Mouse (Mus musculus): Measurements from ENCODE around the gene Gng7. TPM values are rescaled to one million over a fixed set of nuclear protein-coding genes. Genes with fewer than 3 reads are reported as not detected.
"Not testable (repeated sequence)": the region's sequence is repeated elsewhere in the genome, so short reads cannot be mapped to it uniquely, and the experiment has no call there.

Gng7 gene
- total RNA-seq (2021) = under 1 TPM; 0.50 to 0.63 TPM
- 0.68 and 1.1 TPM in 2 replicates for polyA plus RNA-seq (2012; rRNA removed)
- long read RNA-seq = 0 reads

DNA sequence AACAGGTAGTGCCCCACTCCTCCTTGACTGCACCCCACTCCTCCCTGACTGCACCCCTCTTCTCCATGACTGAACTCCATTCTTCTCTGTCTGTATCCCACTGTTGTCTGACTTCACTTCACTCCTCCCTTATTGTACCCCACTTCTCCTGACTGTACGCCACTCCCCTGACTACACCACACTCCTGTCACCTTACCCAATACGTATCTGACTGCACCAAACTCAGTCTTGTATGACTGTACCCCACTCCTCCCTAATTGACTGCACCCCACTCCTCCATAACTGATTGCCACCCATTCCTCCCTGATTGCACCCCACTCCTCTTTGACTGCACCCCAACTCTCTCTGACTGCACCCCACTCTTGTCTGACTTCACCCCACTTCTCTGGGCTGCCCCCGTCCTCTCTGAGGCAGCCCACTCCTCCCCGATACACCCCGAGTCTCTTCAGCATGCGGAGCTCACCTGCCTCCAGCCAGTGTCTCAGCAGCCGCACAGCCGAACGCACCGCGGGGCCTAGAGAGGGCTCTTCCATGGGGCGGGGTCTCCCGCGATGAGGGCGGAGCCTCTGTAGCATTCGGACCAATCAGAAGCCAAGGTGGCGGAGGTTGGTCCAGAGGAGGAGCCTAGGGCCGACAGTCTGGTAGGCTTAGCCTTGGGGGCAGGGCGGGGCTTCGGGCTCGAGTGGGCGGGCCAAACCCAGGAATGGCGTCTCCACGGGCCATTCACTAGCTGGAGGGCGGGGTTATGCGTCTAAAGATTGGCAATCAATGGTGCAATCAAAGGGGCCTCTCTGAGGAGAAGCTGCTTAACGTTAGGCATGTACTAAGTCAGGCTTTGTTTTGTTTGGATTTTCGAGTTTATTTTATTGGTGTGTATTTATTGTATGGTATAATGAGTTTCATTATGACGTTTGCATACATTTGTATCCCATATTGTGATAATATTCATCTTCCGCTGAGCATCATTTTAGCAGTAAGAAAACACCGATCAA is at the start of gene Gng7:
Gng7 (minus strand) TSS at position 553 of the 992 bp plus-strand sequence.
- Histone ChIP-seq H3K27me3 (ENCODE audit: control insufficient read depth, insufficient read depth, low read length) (no peaks in the 10 kb centered on the region), H3K27ac (no peak within 1 kb of the TSS), H3K36me3 (ENCODE audit: control insufficient read depth, insufficient read depth, low read length) (no peaks in the 10 kb centered on the region), H3K4me1 (ENCODE audit: control insufficient read depth, insufficient read depth, low read length) (no peaks in the 10 kb centered on the region), H3K4me3 (no peak within 1 kb of the TSS), H3K9ac (ENCODE audit: low read depth, low read length) (no peak within 1 kb of the TSS), H3K79me2 (replicated peaks; ENCODE audit: control insufficient read depth, insufficient read depth, low read length) (no peaks in the 10 kb centered on the region)
- DNase-seq = peak; percentile 83 to 87
- WGBS = 12% methylated on average over 31 of the region's 31 CpGs
- no peak for TF ChIP-seq CTCF (IDR thresholded peaks at IDR 0.05)
- intact Hi-C loops (cut with DNase I) = loop anchor here (5.0 kb wide), 1 partner anchor 158 kb away; no protein-coding TSS in a partner anchor

DNA sequence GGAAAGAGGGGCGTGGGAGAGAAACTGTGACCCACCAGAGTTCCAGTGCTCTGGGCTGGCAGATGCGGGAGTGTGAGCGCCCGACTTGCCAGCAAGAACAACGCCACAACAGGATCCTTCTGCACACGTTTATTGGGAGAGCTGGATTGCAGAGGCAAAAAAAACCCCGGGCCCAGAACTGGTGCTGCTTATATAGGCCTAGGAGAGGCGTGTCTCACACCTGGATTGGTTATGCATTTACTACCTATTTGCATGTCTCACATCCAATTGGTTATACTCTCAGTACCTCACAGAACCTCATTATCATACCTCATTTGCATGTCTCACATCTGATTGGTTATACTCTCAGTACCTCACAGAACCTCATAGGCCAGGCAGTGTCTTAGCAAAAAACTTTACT is 49.8 kb upstream of the Gng7 start:
- H3K79me2 ChIP-seq (replicated peaks; ENCODE audit: control insufficient read depth, insufficient read depth, low read length); H3K4me1 ChIP-seq (ENCODE audit: control insufficient read depth, insufficient read depth, low read length); DNase-seq; H3K27me3 ChIP-seq (ENCODE audit: control insufficient read depth, insufficient read depth, low read length); H3K9ac ChIP-seq (ENCODE audit: low read depth, low read length); H3K27ac ChIP-seq; H3K4me3 ChIP-seq; H3K36me3 ChIP-seq (ENCODE audit: control insufficient read depth, insufficient read depth, low read length); intact Hi-C loops (cut with DNase I): not testable (repeated sequence)
- WGBS = 84% methylated on average over 8 of the region's 8 CpGs

DNA sequence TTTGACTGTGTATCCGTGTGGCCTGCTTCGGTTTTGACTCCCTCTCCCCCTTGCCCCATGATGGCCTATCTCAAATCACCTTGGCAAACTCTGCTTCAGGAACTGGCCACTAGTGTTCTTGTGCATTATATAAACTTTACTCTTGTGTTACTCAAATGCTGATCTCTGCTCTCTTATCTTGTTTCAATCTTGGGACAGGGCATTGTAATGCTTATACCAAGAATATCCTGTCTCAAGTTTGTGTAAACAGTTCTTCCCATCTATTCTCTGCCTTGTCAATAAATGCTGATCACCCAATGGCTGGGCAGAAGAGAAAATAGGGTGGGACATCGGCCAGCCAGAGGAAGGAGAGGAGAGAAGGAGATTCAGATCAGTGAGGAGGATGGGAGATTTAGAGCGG is 48.0 kb upstream of the Gng7 start:
- Histone ChIP-seq H3K36me3 (ENCODE audit: control insufficient read depth, insufficient read depth, low read length) (no peaks in the 10 kb centered on the region), H3K79me2 (replicated peaks; ENCODE audit: control insufficient read depth, insufficient read depth, low read length) (peaks cover 7% of the 10 kb centered on the region), H3K9ac (ENCODE audit: low read depth, low read length) (no peak overlapping the region), H3K27me3 (ENCODE audit: control insufficient read depth, insufficient read depth, low read length) (no peaks in the 10 kb centered on the region), H3K4me1 (ENCODE audit: control insufficient read depth, insufficient read depth, low read length) (peaks cover 11% of the 10 kb centered on the region), H3K4me3 (no peak overlapping the region), H3K27ac (no peak overlapping the region)
- no peak for TF ChIP-seq CTCF (IDR thresholded peaks at IDR 0.05)
- TF ChIP-seq POLR2A (IDR thresholded peaks at IDR 0.05; ENCODE audit: insufficient read depth, low read depth, low read length) = no peak
- TF ChIP-seq EP300 (IDR thresholded peaks at IDR 0.05; ENCODE audit: insufficient read depth, low read depth, low read length) = no peak
- WGBS = 50% methylated on average over 4 of the region's 4 CpGs
- DNase-seq = no peak
- intact Hi-C loops (cut with DNase I) = no loop called here

DNA sequence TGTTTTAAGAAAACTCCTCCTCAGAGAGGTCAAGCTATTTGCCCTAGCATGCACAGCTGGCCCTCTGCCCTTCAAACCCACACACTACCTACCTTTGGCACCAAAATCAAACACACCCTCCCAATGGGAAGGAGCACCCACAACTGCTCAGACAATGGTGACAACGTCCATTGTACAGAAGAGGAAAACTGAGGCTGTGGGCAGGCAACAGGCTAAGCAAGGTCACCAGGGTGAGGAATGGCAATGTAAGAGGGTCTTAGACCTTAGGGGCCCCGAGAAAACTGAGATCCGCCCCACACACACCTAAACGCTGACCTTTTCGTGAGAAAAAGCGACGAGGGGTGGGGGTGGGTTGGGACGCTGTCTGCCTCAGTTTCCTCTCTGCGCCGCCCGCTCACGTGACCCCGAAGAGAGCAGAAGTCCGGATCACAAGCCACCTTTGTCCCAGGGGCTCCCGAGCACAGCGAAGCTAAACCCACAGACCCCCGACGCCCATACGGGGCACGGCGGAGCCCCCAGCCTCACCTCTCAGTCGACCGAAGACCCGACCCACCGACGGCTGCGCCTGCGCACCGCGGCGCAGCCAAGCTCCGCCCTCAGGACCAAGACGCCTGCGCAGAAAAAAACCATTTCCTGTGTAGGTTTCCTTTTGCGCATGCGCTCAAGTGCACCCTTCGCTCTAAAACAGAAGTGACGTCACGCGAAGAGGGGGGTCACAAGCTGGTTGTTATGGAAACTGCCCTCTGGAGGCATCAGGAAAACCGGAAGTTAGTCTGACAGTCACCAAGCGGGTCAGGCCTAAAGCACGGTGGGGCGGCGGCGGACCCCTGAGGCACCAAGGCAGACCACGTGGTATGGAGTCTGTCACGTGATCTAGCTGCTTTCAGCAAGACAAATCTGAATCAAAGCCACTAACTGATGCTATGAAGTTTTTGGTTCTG is 45.1 kb upstream of the Gng7 start, which contains the start of gene Sgta:
Sgta (minus strand) TSS at position 579 of the 941 bp plus-strand sequence.
- intact Hi-C loops (cut with DNase I) = no loop called here
- peak within 1 kb of the TSS; percentile 92 for H3K27ac ChIP-seq
- peak; percentile 68; the same call in 1 of the 2 replicates for TF ChIP-seq EP300 (IDR thresholded peaks at IDR 0.05; ENCODE audit: insufficient read depth, low read depth, low read length)
- TF ChIP-seq POLR2A (IDR thresholded peaks at IDR 0.05; ENCODE audit: insufficient read depth, low read depth, low read length) = peak; percentile 71
- TF ChIP-seq CTCF (IDR thresholded peaks at IDR 0.05) = no peak
- no peaks in the 10 kb centered on the region for H3K27me3 ChIP-seq (ENCODE audit: control insufficient read depth, insufficient read depth, low read length)
- peaks cover 20% of the 10 kb centered on the region for H3K4me1 ChIP-seq (ENCODE audit: control insufficient read depth, insufficient read depth, low read length)
- WGBS = under 1% methylated on average over 48 of the region's 48 CpGs
- peak within 1 kb of the TSS; percentile 94 for H3K4me3 ChIP-seq
- DNase-seq = peak; percentile 97 to 99
- peak within 1 kb of the TSS; percentile 83 for H3K9ac ChIP-seq (ENCODE audit: low read depth, low read length)
- no peaks in the 10 kb centered on the region for H3K36me3 ChIP-seq (ENCODE audit: control insufficient read depth, insufficient read depth, low read length)
- H3K79me2 ChIP-seq (replicated peaks; ENCODE audit: control insufficient read depth, insufficient read depth, low read length) = peaks cover 13% of the 10 kb centered on the region

DNA sequence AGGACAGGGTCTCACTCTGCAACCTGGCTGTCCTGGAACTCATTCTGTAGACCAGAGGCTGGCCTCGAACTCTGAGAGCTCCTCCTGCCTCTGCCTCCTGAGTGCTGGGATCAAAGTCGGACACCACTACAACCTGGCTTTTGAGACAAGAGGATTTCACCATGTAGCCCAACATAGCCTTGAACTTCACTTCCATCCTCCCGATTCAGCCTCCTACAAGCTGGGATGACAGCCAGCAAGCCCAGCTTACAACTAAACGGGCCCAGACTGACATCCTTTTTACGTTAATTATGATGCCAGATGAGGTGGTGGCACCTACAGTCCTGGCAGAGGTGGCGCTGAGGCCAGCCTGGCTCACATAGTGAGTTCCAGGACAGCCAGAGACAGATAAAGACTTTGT is 44.2 kb upstream of the Gng7 start:
- H3K27ac ChIP-seq = no peak overlapping the region
- 47% methylated on average over 6 of the region's 6 CpGs for WGBS
- H3K9ac ChIP-seq (ENCODE audit: low read depth, low read length) = no peak overlapping the region
- intact Hi-C loops (cut with DNase I) = no loop called here
- H3K79me2 ChIP-seq (replicated peaks; ENCODE audit: control insufficient read depth, insufficient read depth, low read length) = peaks cover 16% of the 10 kb centered on the region
- peaks cover 20% of the 10 kb centered on the region for H3K4me1 ChIP-seq (ENCODE audit: control insufficient read depth, insufficient read depth, low read length)
- no peaks in the 10 kb centered on the region for H3K27me3 ChIP-seq (ENCODE audit: control insufficient read depth, insufficient read depth, low read length)
- DNase-seq = no peak
- TF ChIP-seq EP300 (IDR thresholded peaks at IDR 0.05; ENCODE audit: insufficient read depth, low read depth, low read length) (no peak), POLR2A (IDR thresholded peaks at IDR 0.05; ENCODE audit: insufficient read depth, low read depth, low read length) (no peak), CTCF (IDR thresholded peaks at IDR 0.05) (no peak)
- peak overlapping the region; percentile 94 for H3K4me3 ChIP-seq
- no peaks in the 10 kb centered on the region for H3K36me3 ChIP-seq (ENCODE audit: control insufficient read depth, insufficient read depth, low read length)
